Mouse (Mus musculus): ENCODE measurements at regions not wholly inside any gene's neighbourhood (a gene's known extent, or its start where the extent isn't known, plus 50 kb on each side); places are given as distances from the start of the nearest gene placed in this dataset.

DNA sequence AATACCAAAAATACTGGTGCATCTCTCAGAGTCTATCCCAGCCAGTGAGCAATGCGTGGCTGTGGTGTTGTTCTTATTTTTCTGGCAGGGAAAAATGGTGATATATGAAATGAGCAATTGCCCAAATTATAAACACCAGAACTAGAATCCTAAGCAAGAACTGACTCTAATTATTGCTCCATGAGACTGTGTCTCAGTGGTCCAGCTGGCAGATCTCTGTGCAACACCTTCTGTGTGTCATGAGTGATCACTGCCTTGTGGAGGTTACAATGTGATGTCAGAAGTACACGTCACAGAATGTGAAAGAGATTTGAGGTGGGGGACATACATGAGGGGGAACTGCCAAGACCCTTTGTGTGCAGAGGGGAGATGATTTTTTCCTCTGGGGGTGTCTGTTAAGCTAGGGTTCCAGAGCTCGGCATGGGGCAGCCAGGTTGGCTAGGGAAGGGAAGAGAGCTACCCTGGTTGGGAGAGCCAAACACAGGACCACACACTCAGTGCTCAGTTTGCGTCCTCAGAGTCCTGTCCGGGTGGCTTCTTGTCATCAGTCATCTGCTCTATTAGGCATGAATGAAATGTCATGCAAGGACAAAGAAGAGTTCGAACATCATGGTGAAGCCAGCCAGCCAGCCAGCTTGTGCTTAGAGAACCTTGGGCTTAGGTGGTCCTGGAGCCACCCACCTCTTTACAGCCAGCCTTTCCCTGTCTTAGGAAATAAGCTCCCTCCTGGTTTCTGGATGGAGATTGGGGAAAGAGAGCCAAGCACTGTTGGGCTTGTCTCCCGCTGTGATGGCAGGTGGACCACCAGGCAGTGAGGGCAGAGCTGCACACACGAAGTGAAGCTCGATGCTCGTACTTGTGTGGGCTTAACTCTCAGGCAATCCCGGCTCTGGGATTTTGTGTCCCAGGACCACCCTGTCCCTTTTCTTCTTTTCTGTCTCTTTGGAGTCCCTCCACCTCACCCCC lies 189.5 kb upstream of the Map3k1 start:
- TF ChIP-seq CTCF (IDR thresholded peaks at IDR 0.05), result no peak
- no peak for TF ChIP-seq POLR2A (IDR thresholded peaks at IDR 0.05; ENCODE audit: insufficient read depth, low read depth, low read length)
- no peak for TF ChIP-seq EP300 (IDR thresholded peaks at IDR 0.05; ENCODE audit: insufficient read depth, low read depth, low read length)

All from heart, adult 2 months (tissue).